Mouse (Mus musculus) heart, embryonic 13.5 days (tissue): ENCODE data around the gene H2al1k. TPM values are rescaled to one million over a fixed set of nuclear protein-coding genes. Genes with fewer than 3 reads are reported as not detected.

Source experiments
- polyA plus RNA-seq: library from polyadenylated mRNA; unstranded; fragments of >200 nt; fragmentation: Nextera tagmentation; extraction: Ambion mirVana; gene quantifications from 2 replicates; pipeline ENCODE4 v1.2.1, GENCODE M21; 2015

Gene H2al1k
- polyA plus RNA-seq, 1 experiment from 2014 or later, result not detected

Other genes starting within 250 kb of the H2al1k start
- not detected in 2 replicates for gene 4930402K13Rik, start 246.1 kb upstream of the H2al1k start, polyA plus RNA-seq
- 0.95 and 1.2 TPM in 2 replicates for gene Lancl3, start 150.7 kb upstream of the H2al1k start, polyA plus RNA-seq
- 0.47 TPM in 1 of 2 replicates, not detected in the other for gene Gm14862, start 93.7 kb upstream of the H2al1k start, polyA plus RNA-seq
- gene Xk, start 77.9 kb upstream of the H2al1k start, polyA plus RNA-seq, result 3.4 and 3.7 TPM in 2 replicates
- gene H2al1m, start 66.9 kb upstream of the H2al1k start, polyA plus RNA-seq, result 0.31 and 0.91 TPM in 2 replicates
- gene Cybb, start 137.1 kb downstream of the H2al1k start, polyA plus RNA-seq, result 1.6 and 2.1 TPM in 2 replicates
- not detected in 2 replicates for gene H2al1o, start 221.8 kb downstream of the H2al1k start, polyA plus RNA-seq